Mouse (Mus musculus) heart, embryonic 13.5 days (tissue): Measurements from ENCODE around the gene Tex11. TPM values are rescaled to one million over a fixed set of nuclear protein-coding genes. Genes with fewer than 3 reads are reported as not detected.

ENCODE experiments used
- ATAC-seq: fragments of 200-750 bp; cut with Nextera tagmentation; 2 replicates; pipeline ENCODE4 v1.8.0; 2017; ENCODE audit warnings: moderate TSS enrichment; ENCODE audit not compliant: insufficient number of reproducible peaks, low FRiP score, low TSS enrichment; ENCODE audit errors: extremely low read depth
- H3K27ac ChIP-seq: fragments of 300-500 bp; sonication (generic); replicated peaks from 2 replicates; pipeline ENCODE4 v1.5.1; 2015; ENCODE audit warnings: moderate library complexity, mild to moderate bottlenecking, inconsistent platforms
- H3K27me3 ChIP-seq: fragments of 300-500 bp; sonication (generic); replicated peaks from 2 replicates; pipeline ENCODE4 v1.6.1; 2015; ENCODE audit warnings: mild to moderate bottlenecking, inconsistent platforms
- H3K36me3 ChIP-seq: fragments of 300-500 bp; sonication (generic); 2 replicates; pipeline ENCODE4 v1.6.1; 2015; ENCODE audit warnings: mild to moderate bottlenecking, inconsistent platforms
- H3K4me1 ChIP-seq: fragments of 300-500 bp; sonication (generic); 2 replicates; pipeline ENCODE4 v1.6.1; 2015; ENCODE audit warnings: inconsistent platforms
- H3K4me2 ChIP-seq: fragments of 300-500 bp; sonication (generic); 2 replicates; pipeline ENCODE4 v1.6.1; 2015; ENCODE audit warnings: inconsistent platforms, mild to moderate bottlenecking, moderate library complexity
- H3K4me3 ChIP-seq: fragments of 300-500 bp; sonication (generic); 2 replicates; pipeline ENCODE4 v1.5.1; 2015; ENCODE audit warnings: moderate library complexity, mild to moderate bottlenecking, inconsistent platforms
- H3K9ac ChIP-seq: fragments of 300-500 bp; sonication (generic); 2 replicates; pipeline ENCODE4 v1.6.1; 2015; ENCODE audit warnings: inconsistent platforms, mild to moderate bottlenecking, moderate library complexity
- H3K9me3 ChIP-seq: fragments of 300-500 bp; sonication (generic); 2 replicates; pipeline ENCODE4 v1.6.1; 2016; ENCODE audit warnings: inconsistent platforms
- WGBS: fragments of 180-500 bp; shearing (Covaris S2); methylation state at CpG from one replicate; pipeline ENCODE4 v1.1.7; 2015; ENCODE audit warnings: mixed read lengths; 5-methylcytosine and 5-hydroxymethylcytosine counted together
- polyA plus RNA-seq: library from polyadenylated mRNA; unstranded; fragments of >200 nt; fragmentation: Nextera tagmentation; extraction: Ambion mirVana; gene quantifications from 2 replicates; pipeline ENCODE4 v1.2.1, GENCODE M21; 2015

Tex11 gene
- polyA plus RNA-seq, 1 experiment from 2014 or later: 0.17 TPM

DNA sequence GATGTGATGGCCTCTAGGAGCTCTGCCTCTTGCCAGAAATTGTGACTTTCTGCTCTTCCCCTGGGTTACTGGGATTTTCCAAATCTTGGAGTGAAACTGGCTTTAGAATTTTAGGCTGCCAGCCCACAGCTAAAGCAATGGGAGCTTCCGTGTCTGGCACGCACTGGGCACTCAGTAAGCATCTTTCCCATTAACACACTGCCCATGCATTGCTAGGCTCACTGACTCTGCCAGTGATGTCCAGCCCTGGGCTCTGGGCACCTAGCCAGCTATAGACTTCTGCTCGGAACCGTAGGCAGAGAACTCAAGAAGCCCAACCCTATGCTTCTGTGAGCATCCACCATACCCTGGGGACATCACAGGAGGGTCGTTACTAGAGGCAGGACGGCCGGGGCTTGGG, 243.7 kb downstream of the Tex11 start:
- H3K27ac ChIP-seq: no peak overlapping the region

DNA sequence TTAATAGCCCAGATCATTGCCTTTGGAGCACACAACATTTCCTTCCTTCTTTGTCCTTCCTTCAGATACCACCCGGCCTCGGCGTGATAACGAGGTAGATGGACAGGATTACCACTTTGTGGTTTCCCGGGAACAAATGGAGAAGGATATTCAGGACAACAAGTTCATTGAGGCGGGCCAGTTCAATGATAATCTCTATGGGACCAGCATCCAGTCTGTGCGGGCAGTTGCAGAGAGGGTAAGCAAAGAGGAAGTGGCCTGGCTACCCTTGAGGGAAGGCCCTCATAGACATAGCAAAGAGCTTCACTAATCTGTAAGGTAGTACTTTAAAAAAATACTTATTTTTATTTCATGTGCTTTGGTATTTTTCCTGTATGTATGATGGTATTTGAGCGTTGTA, 245.3 kb downstream of the Tex11 start:
- WGBS: 71% methylated on average over 8 of the region's 8 CpGs
- no peak overlapping the region for H3K4me2 ChIP-seq
- ATAC-seq: no peak
- no peaks in the 10 kb centered on the region for H3K27me3 ChIP-seq
- peaks cover 17% of the 10 kb centered on the region for H3K4me1 ChIP-seq
- H3K36me3 ChIP-seq: peaks cover 56% of the 10 kb centered on the region
- H3K4me3 ChIP-seq: no peak overlapping the region
- H3K9ac ChIP-seq: no peak overlapping the region
- H3K9me3 ChIP-seq: no peaks in the 10 kb centered on the region
- H3K27ac ChIP-seq: no peak overlapping the region

More for the DNA sequence above, 243.7 kb downstream of the Tex11 start:
- Histone ChIP-seq H3K4me1 (peaks cover 4% of the 10 kb centered on the region), H3K9me3 (no peaks in the 10 kb centered on the region), H3K36me3 (peaks cover 56% of the 10 kb centered on the region), H3K4me2 (no peak overlapping the region), H3K9ac (no peak overlapping the region), H3K27me3 (no peaks in the 10 kb centered on the region), H3K4me3 (no peak overlapping the region)
- WGBS: 66% methylated on average over 7 of the region's 7 CpGs
- no peak for ATAC-seq

DNA sequence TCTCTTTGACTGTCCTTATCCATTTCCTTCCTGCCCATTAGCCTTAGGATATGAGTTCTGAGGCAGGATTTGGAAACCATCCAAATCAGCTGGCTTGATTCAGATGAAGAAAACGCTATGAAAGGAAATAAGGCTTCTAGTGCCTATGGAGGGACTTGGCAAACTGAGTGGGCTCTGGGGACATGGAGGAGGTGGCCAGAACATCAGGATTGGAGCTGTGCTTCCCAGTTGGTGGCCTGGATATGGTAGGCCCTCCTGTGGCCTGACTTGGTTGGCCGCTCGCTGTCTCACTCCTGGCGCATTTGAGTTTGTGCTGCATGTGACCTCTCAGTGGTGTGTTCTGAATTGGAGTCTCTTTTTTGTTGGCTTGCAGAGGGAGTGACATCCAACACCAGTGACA, 248.3 kb downstream of the Tex11 start:
- Histone ChIP-seq H3K4me3 (no peak overlapping the region), H3K4me1 (peaks cover 17% of the 10 kb centered on the region), H3K27me3 (no peaks in the 10 kb centered on the region), H3K27ac (no peak overlapping the region), H3K36me3 (peaks cover 68% of the 10 kb centered on the region), H3K9me3 (no peaks in the 10 kb centered on the region), H3K9ac (no peak overlapping the region), H3K4me2 (no peak overlapping the region)
- WGBS: 74% methylated on average over 4 of the region's 4 CpGs
- no peak for ATAC-seq

DNA sequence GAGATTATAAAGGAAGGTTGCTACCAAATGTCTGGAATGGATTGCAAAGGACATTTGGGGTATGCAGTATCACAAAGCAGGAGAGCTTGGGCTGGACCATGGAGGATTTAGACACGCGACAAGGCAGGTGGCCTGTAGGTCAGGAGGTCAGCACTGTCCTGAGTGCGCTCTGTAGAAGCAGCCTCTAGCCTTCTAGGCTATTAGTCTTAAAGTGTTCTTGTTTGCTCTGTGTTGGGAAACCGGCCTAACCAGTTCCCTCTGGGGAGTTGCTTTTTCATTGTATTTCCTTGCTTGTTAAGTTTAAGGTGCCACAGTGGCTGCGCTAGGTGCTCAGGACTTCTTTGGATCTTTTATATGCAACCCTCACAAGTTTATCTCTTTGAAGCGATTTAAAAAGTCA, 257.4 kb downstream of the Tex11 start:
- ATAC-seq: no peak
- 73% methylated on average over 6 of the region's 6 CpGs for WGBS
- H3K4me2 ChIP-seq: no peak overlapping the region
- H3K4me1 ChIP-seq: peaks cover 18% of the 10 kb centered on the region; the same call in 1 of the 2 replicates
- 0 out of 2 replicates have a peak, but pooled peaks cover 3% of the 10 kb centered on the region for H3K27me3 ChIP-seq
- H3K4me3 ChIP-seq: no peak overlapping the region
- no peaks in the 10 kb centered on the region for H3K9me3 ChIP-seq
- peaks cover 15% of the 10 kb centered on the region for H3K36me3 ChIP-seq
- no peak overlapping the region for H3K27ac ChIP-seq
- H3K9ac ChIP-seq: no peak overlapping the region

DNA sequence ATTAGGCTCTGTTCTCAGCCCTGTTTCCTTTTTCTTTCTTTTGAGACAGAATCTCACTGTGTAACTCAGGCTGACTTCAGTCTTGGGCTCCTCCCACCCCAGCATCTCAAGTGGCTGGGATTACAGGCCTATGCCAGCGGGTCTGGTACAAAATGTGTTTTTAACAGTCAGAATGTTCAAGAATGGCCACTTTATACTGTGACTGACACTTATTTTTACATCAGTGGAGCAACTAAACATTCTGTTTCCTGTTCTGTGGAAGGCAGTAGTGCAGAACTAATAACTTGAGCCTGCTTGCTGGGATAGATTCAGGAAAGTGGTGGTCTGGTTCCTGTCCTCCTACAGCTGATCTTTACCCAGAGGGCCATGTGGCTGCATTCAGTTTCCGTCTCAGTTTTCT, 258.8 kb downstream of the Tex11 start:
- Histone ChIP-seq H3K9ac (no peak overlapping the region), H3K27ac (0 out of 2 replicates have a peak overlapping the region, but pooled peaks have one; percentile 16), H3K27me3 (0 out of 2 replicates have a peak, but pooled peaks cover 3% of the 10 kb centered on the region), H3K9me3 (no peaks in the 10 kb centered on the region), H3K4me2 (no peak overlapping the region), H3K36me3 (peaks cover 10% of the 10 kb centered on the region; the same call in 1 of the 2 replicates), H3K4me3 (no peak overlapping the region), H3K4me1 (peaks cover 18% of the 10 kb centered on the region; the same call in 1 of the 2 replicates)
- 24% methylated on average over 2 of the region's 2 CpGs for WGBS
- no peak for ATAC-seq

DNA sequence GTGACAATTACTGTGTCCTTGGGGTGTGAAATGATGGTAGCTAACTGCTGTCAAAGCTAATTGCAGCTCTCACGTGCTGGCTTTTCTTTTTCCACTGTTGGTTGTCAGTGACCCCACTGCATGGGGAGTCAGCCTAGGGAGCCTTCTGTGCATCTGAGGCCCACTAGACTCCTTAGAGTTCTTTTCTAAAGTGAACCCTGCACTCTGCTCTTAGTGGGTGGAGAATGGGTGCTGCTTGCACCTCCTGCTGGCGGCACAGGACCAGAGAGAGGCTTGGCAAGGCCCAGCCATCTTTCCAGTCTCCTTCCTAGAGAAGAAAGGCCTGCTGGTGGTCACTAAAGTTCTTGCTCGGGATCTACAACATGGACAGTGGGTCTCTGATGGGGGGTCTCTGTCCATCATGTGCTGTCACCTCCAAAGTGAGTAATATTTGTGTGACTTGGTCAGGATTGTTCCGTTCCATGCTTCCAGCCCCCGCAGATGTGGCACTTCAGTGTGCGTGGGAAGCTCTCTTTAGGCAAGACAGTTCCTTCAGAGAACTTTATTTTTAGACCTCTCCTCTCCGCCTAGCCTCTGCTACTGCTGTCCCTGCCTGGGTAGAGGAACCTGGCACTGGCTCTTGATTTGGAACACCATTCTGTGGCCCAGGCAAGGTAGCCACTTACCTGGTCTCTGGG, 261.5 kb downstream of the Tex11 start:
- Histone ChIP-seq H3K4me2 (no peak overlapping the region), H3K9me3 (no peaks in the 10 kb centered on the region), H3K36me3 (peaks cover 10% of the 10 kb centered on the region; the same call in 1 of the 2 replicates), H3K27me3 (0 out of 2 replicates have a peak, but pooled peaks cover 2% of the 10 kb centered on the region), H3K4me1 (peaks cover 24% of the 10 kb centered on the region), H3K4me3 (no peak overlapping the region), H3K27ac (peak overlapping the region; percentile 36), H3K9ac (no peak overlapping the region)
- ATAC-seq: no peak
- WGBS: 55% methylated on average over 7 of the region's 7 CpGs

DNA sequence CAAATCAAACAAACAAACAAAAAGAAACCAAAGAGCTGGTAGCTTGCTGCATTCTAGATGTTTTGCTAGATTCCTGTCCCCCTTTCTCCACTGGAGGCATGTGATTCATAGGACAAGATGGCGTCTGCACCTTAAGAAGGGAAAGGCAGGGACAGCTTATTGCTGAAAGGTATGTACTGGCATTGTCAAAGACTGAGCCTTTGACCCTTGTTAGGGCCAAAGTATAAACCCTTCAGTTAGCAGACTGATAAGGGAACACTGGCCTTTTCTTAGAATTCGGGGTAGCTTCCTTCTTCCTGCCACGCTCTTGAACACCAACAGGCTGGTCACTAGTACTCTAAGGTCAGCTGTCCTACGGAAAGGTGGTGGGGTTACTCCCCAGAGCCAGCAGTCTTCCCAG, 262.1 kb downstream of the Tex11 start:
- peaks cover 10% of the 10 kb centered on the region; the same call in 1 of the 2 replicates for H3K36me3 ChIP-seq
- H3K4me3 ChIP-seq: no peak overlapping the region
- no peaks in the 10 kb centered on the region for H3K9me3 ChIP-seq
- H3K4me1 ChIP-seq: peaks cover 24% of the 10 kb centered on the region
- no peak overlapping the region; the same call in 1 of the 2 replicates for H3K27ac ChIP-seq
- H3K4me2 ChIP-seq: no peak overlapping the region
- no peak for ATAC-seq
- 67% methylated on average over 4 of the region's 4 CpGs for WGBS
- H3K9ac ChIP-seq: no peak overlapping the region
- H3K27me3 ChIP-seq: no peaks in the 10 kb centered on the region

DNA sequence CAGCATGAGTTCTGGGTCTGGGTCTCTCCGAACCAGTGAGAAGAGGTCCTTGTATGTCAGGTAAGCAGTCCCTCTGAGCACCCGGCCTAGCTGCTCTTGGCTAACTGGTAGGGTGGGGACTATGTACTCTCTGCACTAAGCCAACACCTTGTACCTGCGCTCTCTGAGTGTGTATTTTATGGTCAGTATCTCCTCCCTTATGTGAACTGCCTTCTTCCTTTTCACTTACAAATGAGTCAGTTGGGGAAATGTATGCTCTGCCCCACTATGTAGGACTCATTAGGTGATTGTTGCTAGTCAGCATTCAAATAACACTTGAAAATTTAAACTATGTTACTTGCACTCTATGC, 262.8 kb downstream of the Tex11 start:
- Histone ChIP-seq H3K9ac (no peak overlapping the region), H3K9me3 (no peaks in the 10 kb centered on the region), H3K4me1 (peaks cover 24% of the 10 kb centered on the region), H3K4me2 (no peak overlapping the region), H3K4me3 (no peak overlapping the region), H3K27ac (no peak overlapping the region), H3K27me3 (no peaks in the 10 kb centered on the region), H3K36me3 (peaks cover 10% of the 10 kb centered on the region; the same call in 1 of the 2 replicates)
- no peak for ATAC-seq
- 78% methylated on average over 3 of the region's 3 CpGs for WGBS

DNA sequence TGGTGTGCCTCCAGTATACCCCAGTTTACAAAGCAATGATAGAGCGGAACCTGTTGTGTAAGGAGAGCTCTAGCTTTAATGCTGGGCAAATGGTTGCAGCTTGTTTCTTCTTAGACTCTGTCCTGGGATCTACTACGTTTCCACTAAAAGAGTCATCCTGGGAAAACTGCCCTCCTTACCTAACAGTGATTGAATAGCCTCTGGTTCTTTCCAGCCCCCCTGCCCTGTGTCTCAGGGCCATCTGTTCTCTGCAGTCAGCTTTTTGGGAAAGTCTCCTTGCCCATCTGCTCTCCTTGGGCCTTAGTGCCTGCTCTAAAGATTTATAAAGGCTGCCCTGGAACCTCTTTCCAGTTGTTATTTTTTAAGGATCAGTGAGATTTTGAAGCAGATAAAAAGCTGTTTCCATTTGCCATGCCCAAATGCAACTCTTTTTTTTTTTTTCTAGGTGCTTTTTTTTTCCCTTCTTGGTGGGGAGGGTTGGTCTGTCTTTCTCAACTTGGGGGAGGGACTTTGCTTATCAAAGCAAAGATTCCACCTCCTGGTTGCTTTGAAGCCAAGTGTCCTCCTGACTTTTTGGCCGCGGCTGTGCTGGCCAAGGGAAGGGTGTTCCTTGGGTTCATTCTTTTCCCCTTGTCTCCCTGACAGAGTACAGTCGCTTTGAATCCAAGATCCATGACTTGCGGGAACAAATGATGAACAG, 263.3 kb downstream of the Tex11 start:
- ATAC-seq: no peak
- H3K27me3 ChIP-seq: no peaks in the 10 kb centered on the region
- peaks cover 10% of the 10 kb centered on the region; the same call in 1 of the 2 replicates for H3K36me3 ChIP-seq
- H3K4me1 ChIP-seq: peaks cover 22% of the 10 kb centered on the region
- H3K27ac ChIP-seq: no peak overlapping the region
- WGBS: 59% methylated on average over 6 of the region's 6 CpGs
- H3K4me2 ChIP-seq: no peak overlapping the region
- H3K9ac ChIP-seq: no peak overlapping the region
- no peak overlapping the region for H3K4me3 ChIP-seq
- H3K9me3 ChIP-seq: no peaks in the 10 kb centered on the region

DNA sequence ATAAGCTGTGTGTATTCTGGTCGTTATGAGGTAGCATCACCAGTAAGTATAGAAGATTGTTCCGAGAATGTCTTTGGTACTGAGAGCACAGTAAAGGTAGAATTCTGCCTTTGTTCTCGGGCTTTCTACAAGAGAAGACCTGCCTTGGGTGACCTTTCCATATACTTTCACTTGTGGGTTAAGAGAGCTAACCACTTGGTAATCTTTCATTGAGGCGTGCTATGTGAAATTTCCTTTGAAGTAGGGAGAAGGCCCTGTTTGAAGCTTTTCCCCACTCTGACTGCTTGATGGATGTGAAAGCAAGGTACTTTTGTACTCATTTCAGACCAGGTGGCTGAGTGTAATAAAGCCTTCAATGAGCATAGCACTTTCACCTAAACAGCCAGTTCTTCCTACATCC, 270.1 kb downstream of the Tex11 start:
- no peak overlapping the region for H3K27ac ChIP-seq
- WGBS: 76% methylated on average over 4 of the region's 4 CpGs
- H3K9me3 ChIP-seq: no peaks in the 10 kb centered on the region
- 0 out of 2 replicates have a peak, but pooled peaks cover 6% of the 10 kb centered on the region for H3K4me1 ChIP-seq
- ATAC-seq: no peak
- H3K36me3 ChIP-seq: no peaks in the 10 kb centered on the region
- no peak overlapping the region for H3K4me3 ChIP-seq
- no peak overlapping the region for H3K9ac ChIP-seq
- H3K27me3 ChIP-seq: 0 out of 2 replicates have a peak, but pooled peaks cover 4% of the 10 kb centered on the region
- no peak overlapping the region for H3K4me2 ChIP-seq
